Mouse (Mus musculus): ENCODE data around the gene Tti1.

- TF ChIP-seq CTCF (IDR thresholded peaks at IDR 0.05; ENCODE audit: low read depth) (no peak), EP300 (IDR thresholded peaks at IDR 0.05; ENCODE audit: low read depth) (no peak)
Observed at GRCm38 (mm10) chr2:158057030-158057429, 28.8 kb upstream of the Tti1 start.

Measured in liver, embryonic 14.5 days (tissue).